In the genomic region with DNA sequence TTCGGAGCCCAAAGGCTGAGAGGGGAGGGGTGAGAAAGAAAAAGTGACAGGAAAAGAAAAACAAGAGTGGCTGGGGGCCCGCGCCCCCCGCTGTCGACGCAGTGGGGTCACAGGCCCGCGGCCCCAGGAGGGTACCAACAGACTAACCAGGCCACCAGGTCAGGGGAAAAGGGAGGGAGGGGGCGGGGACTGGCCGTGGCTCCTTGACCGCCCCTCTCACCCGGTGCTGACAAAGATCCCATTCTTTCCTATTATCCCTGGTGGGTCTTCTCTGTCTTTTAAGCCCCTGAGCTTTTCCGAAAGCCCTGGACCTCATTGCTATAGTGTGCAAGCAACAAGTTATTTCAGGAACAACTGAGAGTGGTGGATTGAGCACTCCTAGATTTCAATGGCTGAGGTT, we compare ENCODE assay signal across 11 mouse cellular contexts. TPM values are rescaled to one million over a fixed set of nuclear protein-coding genes. Genes with fewer than 3 reads are reported as not detected.
A peak's percentile ranks its signal among the peaks of the same experiment; 100 is the strongest.
DNase-seq lines count a peak whose midpoint lies in the region; ATAC-seq and TF ChIP-seq lines count a peak whose summit lies in the region.
"Had no signal": no experiment of that assay in that cellular context is flagged by ENCODE, and none has a peak within 500 bp of the region (broad histone marks: within the 10 kb centered on the region; RNA-seq: fewer than 3 reads in every experiment).

No protein-coding gene starts in this region.

- WGBS in heart, embryonic 13.5 days, result 17% methylated on average over 5 of the region's 13 CpGs
- 25% methylated on average over 8 of the region's 13 CpGs for WGBS in forebrain, postnatal 0 days
- 28% methylated on average over 12 of the region's 13 CpGs for WGBS in liver, embryonic 16.5 days (ENCODE audit: insufficient replicate concordance)

- no peaks in the 10 kb centered on the region for H3K36me3 ChIP-seq in heart, embryonic 13.5 days
- no peaks in the 10 kb centered on the region for H3K36me3 ChIP-seq in forebrain, postnatal 0 days (ENCODE audit: insufficient read depth)
- no peaks in the 10 kb centered on the region for H3K36me3 ChIP-seq in liver, embryonic 16.5 days (ENCODE audit: control insufficient read depth, insufficient read depth)

- intact Hi-C loops in left cerebral cortex, postnatal 10 days (cut with DNase I), result no loop called here
- intact Hi-C loops in left cerebral cortex, adult 2 months (cut with DNase I), result no loop called here

- 0 out of 2 replicates have a peak, but pooled peaks cover 6% of the 10 kb centered on the region for H3K27me3 ChIP-seq in heart, embryonic 13.5 days (replicated peaks)
- peaks cover 14% of the 10 kb centered on the region for H3K27me3 ChIP-seq in forebrain, postnatal 0 days (ENCODE audit: insufficient read depth, low read length)
- peaks cover 24% of the 10 kb centered on the region for H3K27me3 ChIP-seq in liver, embryonic 16.5 days (ENCODE audit: control insufficient read depth, insufficient read depth, low read depth, low read length)

- peak overlapping the region; percentile 72 for H3K9ac ChIP-seq in heart, embryonic 13.5 days
- no peak overlapping the region for H3K9ac ChIP-seq in forebrain, postnatal 0 days
- no peak overlapping the region for H3K9ac ChIP-seq in liver, embryonic 16.5 days (ENCODE audit: low read depth, low read length)

- H3K9me3 ChIP-seq in heart, embryonic 13.5 days, result no peaks in the 10 kb centered on the region
- H3K9me3 ChIP-seq in forebrain, postnatal 0 days (ENCODE audit: low read length), result no peaks in the 10 kb centered on the region
- H3K9me3 ChIP-seq in liver, embryonic 16.5 days (replicated peaks; ENCODE audit: control insufficient read depth, low read length), result no peaks in the 10 kb centered on the region

- H3K27ac ChIP-seq in heart, embryonic 13.5 days (replicated peaks), result no peak overlapping the region
- H3K27ac ChIP-seq in forebrain, postnatal 0 days (ENCODE audit: low read depth, low read length), result no peak overlapping the region
- H3K27ac ChIP-seq in liver, embryonic 16.5 days (ENCODE audit: low read length), result no peak overlapping the region
- H3K27ac ChIP-seq in left cerebral cortex, adult 2 months, result no peak overlapping the region

- peak overlapping the region; percentile 73 for H3K4me2 ChIP-seq in heart, embryonic 13.5 days
- peak overlapping the region; percentile 53 for H3K4me2 ChIP-seq in forebrain, postnatal 0 days (ENCODE audit: low read depth)
- peak overlapping the region; percentile 34; the same call in 1 of the 2 replicates for H3K4me2 ChIP-seq in liver, embryonic 16.5 days (ENCODE audit: low read depth, low read length)

- TF ChIP-seq CTCF in forebrain, postnatal 0 days (IDR thresholded peaks at IDR 0.05; ENCODE audit: low read depth), result no peak
- TF ChIP-seq CTCF in left cerebral cortex, adult 2 months (IDR thresholded peaks at IDR 0.05), result no peak

- no peaks in the 10 kb centered on the region for H3K4me1 ChIP-seq in heart, embryonic 13.5 days
- no peaks in the 10 kb centered on the region for H3K4me1 ChIP-seq in forebrain, postnatal 0 days (ENCODE audit: insufficient read depth)
- no peaks in the 10 kb centered on the region for H3K4me1 ChIP-seq in liver, embryonic 16.5 days (ENCODE audit: control insufficient read depth, low read depth, low read length)

- ATAC-seq in heart, embryonic 13.5 days (ENCODE audit: extremely low read depth, insufficient number of reproducible peaks, low FRiP score, low TSS enrichment), result no peak
- ATAC-seq in forebrain, postnatal 0 days, result no peak; the same call in 1 of the 2 replicates
- ATAC-seq in liver, embryonic 16.5 days (ENCODE audit: low read depth), result no peak

- no peak for DNase-seq in heart, adult 18-20 months
- peak; percentile 2 for DNase-seq in ES-CJ7 (ENCODE audit: low read depth, low spot score)
- DNase-seq in forebrain, postnatal 0 days, result no peak
- DNase-seq in cerebellum, postnatal 36 days, result no peak
- DNase-seq in left cerebral cortex, postnatal 10 days (ENCODE audit: extremely low spot score in 1 of 2, low spot score in 2 of 2), result no peak
- DNase-seq in left cerebral cortex, adult 2 months (ENCODE audit: extremely low spot score in 1 of 2, low spot score in 2 of 2), result no peak

- peak overlapping the region; percentile 56 for H3K4me3 ChIP-seq in heart, embryonic 13.5 days
- peak overlapping the region; percentile 31 for H3K4me3 ChIP-seq in forebrain, postnatal 0 days (ENCODE audit: low read depth, low read length)
- H3K4me3 ChIP-seq in liver, embryonic 16.5 days (ENCODE audit: low read depth, low read length), result peak overlapping the region; percentile 34
- no peak overlapping the region for H3K4me3 ChIP-seq in left cerebral cortex, adult 2 months

RNA-seq across cellular contexts. Expression of gene Fndc3c1, which starts 0.5 kb away (rescaled TPM):
- 1.8 and 3.8 TPM in 2 replicates for polyA plus RNA-seq in heart, embryonic 13.5 days (2015; fragmentation: Nextera tagmentation; extraction: Ambion mirVana)
- total RNA-seq in heart, adult 18-20 months (2021), result not detected
- 0.29 TPM in 1 of 2 replicates, not detected in the other for total RNA-seq in forebrain, postnatal 0 days (2014; rRNA removed)
- 0.04 TPM in 1 of 2 replicates, not detected in the other for polyA plus RNA-seq in forebrain, postnatal 0 days (2015; fragmentation: Nextera tagmentation; extraction: Ambion mirVana)
- 0.22 and 0.34 TPM in 2 replicates for polyA plus RNA-seq in liver, embryonic 16.5 days (2015; fragmentation: Nextera tagmentation; extraction: Ambion mirVana)
- not detected for total RNA-seq in left cerebral cortex, postnatal 10 days (2021)
- not detected for total RNA-seq in left cerebral cortex, adult 2 months (2021)
- total RNA-seq: granulocyte monocyte progenitor cell, adult 5-6 weeks; megakaryocyte progenitor cell, adult 5-6 weeks had no signal
- polyA plus RNA-seq: spleen, adult 2 months had no signal
